Mouse (Mus musculus): Measurements from ENCODE around the gene Nmbr.

DNA sequence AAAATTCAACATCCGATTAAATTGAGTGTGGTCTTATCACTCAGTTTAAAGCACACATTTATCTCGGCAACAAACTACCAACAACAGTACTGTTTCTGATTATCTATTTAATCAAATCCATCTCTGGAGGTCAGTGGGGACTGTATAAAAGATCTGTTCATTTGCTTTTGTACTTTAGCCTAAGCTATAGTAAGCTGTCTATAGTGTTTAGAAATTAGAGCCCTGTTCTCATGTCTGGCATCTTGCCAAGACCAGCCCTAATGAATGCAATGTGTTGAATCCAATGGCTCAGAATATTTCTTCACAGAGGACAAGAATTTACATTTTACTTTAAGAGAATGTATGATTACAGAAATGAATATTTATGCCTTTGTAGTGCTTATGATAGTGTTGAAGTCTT is 69.1 kb downstream of the Nmbr start:
- TF ChIP-seq CTCF (IDR thresholded peaks at IDR 0.05; ENCODE audit: extremely low read depth, insufficient read depth, insufficient read length, insufficient replicate concordance): no peak
- no peak for TF ChIP-seq POLR2A (IDR thresholded peaks at IDR 0.05; ENCODE audit: low read depth, low read length)
